ENCODE assay signal across 18 mouse cellular contexts in genomic region chr13:98011931-98012341, GRCm38 (mm10).
DNase-seq lines count a peak whose midpoint lies in the region; ATAC-seq lines count a peak whose summit lies in the region.
"Had no signal": no experiment of that assay in that cellular context is flagged by ENCODE, and none has a peak within 500 bp of the region (broad histone marks: within the 10 kb centered on the region; RNA-seq: fewer than 3 reads in every experiment).

No protein-coding gene starts in this region.

- no peak for ATAC-seq in midbrain, embryonic 11.5 days (ENCODE audit: low FRiP score)
- no peak for ATAC-seq in midbrain, embryonic 14.5 days (ENCODE audit: low FRiP score, low TSS enrichment)
- ATAC-seq in kidney, embryonic 14.5 days (ENCODE audit: low FRiP score, low TSS enrichment) = no peak
- ATAC-seq in lung, embryonic 15.5 days (ENCODE audit: borderline replicate concordance, extremely low read depth, low FRiP score, low TSS enrichment) = no peak; the same call in 1 of the 2 replicates
- ATAC-seq: inflammation-experienced regulatory T-cells, adult 6 months had no signal

- DNase-seq in midbrain, embryonic 11.5 days (ENCODE audit: low spot score, missing footprints) = peak; percentile 12
- no peak for DNase-seq in midbrain, embryonic 14.5 days
- DNase-seq in layer of hippocampus, adult 18-20 months (ENCODE audit: low spot score in 2 of 2) = no peak
- no peak for DNase-seq in neural tube, embryonic 10.5 days (ENCODE audit: extremely low spot score, low spot score)
- DNase-seq in urinary bladder, postnatal 10 days (ENCODE audit: low spot score) = no peak
- DNase-seq: cerebellum, postnatal 10 days; gastrocnemius, postnatal 14 days; heart, postnatal 10 days; thymus, postnatal 25 days had no signal

- H3K9me3 ChIP-seq in midbrain, embryonic 11.5 days (ENCODE audit: control insufficient read depth, low read length) = no peaks in the 10 kb centered on the region
- no peaks in the 10 kb centered on the region for H3K9me3 ChIP-seq in midbrain, embryonic 14.5 days (ENCODE audit: control insufficient read depth, low read length)
- no peaks in the 10 kb centered on the region for H3K9me3 ChIP-seq in kidney, embryonic 14.5 days (ENCODE audit: control insufficient read depth, low read length)
- H3K9me3 ChIP-seq in lung, embryonic 15.5 days = no peaks in the 10 kb centered on the region
- H3K9me3 ChIP-seq: heart, embryonic 10.5 days; hindbrain, embryonic 12.5 days; limb, embryonic 13.5 days; megakaryocyte, embryonic 14.5 days had no signal

- H3K9ac ChIP-seq in midbrain, embryonic 11.5 days (ENCODE audit: low read length) = no peak overlapping the region
- no peak overlapping the region for H3K9ac ChIP-seq in midbrain, embryonic 14.5 days (replicated peaks; ENCODE audit: low read length)
- no peak overlapping the region for H3K9ac ChIP-seq in kidney, embryonic 14.5 days (ENCODE audit: low read depth, low read length)
- no peak overlapping the region for H3K9ac ChIP-seq in lung, embryonic 15.5 days
- H3K9ac ChIP-seq: hindbrain, embryonic 12.5 days; limb, embryonic 13.5 days; liver, embryonic 14.5 days had no signal

- H3K36me3 ChIP-seq in midbrain, embryonic 11.5 days (ENCODE audit: control insufficient read depth, insufficient read depth, low read length) = no peaks in the 10 kb centered on the region
- no peaks in the 10 kb centered on the region for H3K36me3 ChIP-seq in midbrain, embryonic 14.5 days (ENCODE audit: control insufficient read depth, insufficient read depth, low read length)
- no peaks in the 10 kb centered on the region for H3K36me3 ChIP-seq in kidney, embryonic 14.5 days (ENCODE audit: control insufficient read depth, insufficient read depth, low read length)
- no peaks in the 10 kb centered on the region for H3K36me3 ChIP-seq in lung, embryonic 15.5 days
- H3K36me3 ChIP-seq: heart, embryonic 10.5 days; hindbrain, embryonic 12.5 days; limb, embryonic 13.5 days had no signal

- H3K4me1 ChIP-seq in midbrain, embryonic 11.5 days (ENCODE audit: control insufficient read depth, insufficient read depth, low read length) = peaks cover 11% of the 10 kb centered on the region
- peaks cover under 1% of the 10 kb centered on the region; the same call in 1 of the 2 replicates for H3K4me1 ChIP-seq in midbrain, embryonic 14.5 days (ENCODE audit: control insufficient read depth, insufficient read depth, low read length)
- peaks cover 13% of the 10 kb centered on the region for H3K4me1 ChIP-seq in kidney, embryonic 14.5 days (ENCODE audit: control insufficient read depth, insufficient read depth, low read length)
- peaks cover 23% of the 10 kb centered on the region for H3K4me1 ChIP-seq in lung, embryonic 15.5 days

- H3K27ac ChIP-seq in midbrain, embryonic 11.5 days (ENCODE audit: low read depth, low read length) = no peak overlapping the region
- H3K27ac ChIP-seq in midbrain, embryonic 14.5 days (replicated peaks; ENCODE audit: low read depth, low read length) = no peak overlapping the region
- peak overlapping the region; percentile 83 for H3K27ac ChIP-seq in kidney, embryonic 14.5 days (ENCODE audit: low read depth, low read length)
- H3K27ac ChIP-seq in lung, embryonic 15.5 days = peak overlapping the region; percentile 1; the same call in 1 of the 2 replicates
- H3K27ac ChIP-seq: heart, embryonic 10.5 days; hindbrain, embryonic 12.5 days; limb, embryonic 13.5 days; liver, embryonic 14.5 days; stomach, postnatal 0 days had no signal

- 80% methylated on average over 6 of the region's 6 CpGs for WGBS in midbrain, embryonic 11.5 days
- WGBS in midbrain, embryonic 14.5 days = 80% methylated on average over 6 of the region's 6 CpGs
- WGBS in kidney, embryonic 14.5 days = 16% methylated on average over 6 of the region's 6 CpGs
- WGBS in lung, embryonic 15.5 days = 36% methylated on average over 6 of the region's 6 CpGs

- no peaks in the 10 kb centered on the region for H3K27me3 ChIP-seq in midbrain, embryonic 11.5 days (ENCODE audit: control insufficient read depth, insufficient read depth, low read length)
- no peaks in the 10 kb centered on the region for H3K27me3 ChIP-seq in midbrain, embryonic 14.5 days (ENCODE audit: control insufficient read depth, insufficient read depth, low read length)
- no peaks in the 10 kb centered on the region for H3K27me3 ChIP-seq in kidney, embryonic 14.5 days (ENCODE audit: control insufficient read depth, insufficient read depth, low read length)
- H3K27me3 ChIP-seq in lung, embryonic 15.5 days = peaks cover 19% of the 10 kb centered on the region
- H3K27me3 ChIP-seq: limb, embryonic 13.5 days had no signal

- H3K4me2 ChIP-seq in midbrain, embryonic 11.5 days = no peak overlapping the region
- no peak overlapping the region for H3K4me2 ChIP-seq in midbrain, embryonic 14.5 days (ENCODE audit: low read length)
- H3K4me2 ChIP-seq in kidney, embryonic 14.5 days (replicated peaks; ENCODE audit: low read depth, low read length) = no peak overlapping the region; the same call in 1 of the 2 replicates
- no peak overlapping the region for H3K4me2 ChIP-seq in lung, embryonic 15.5 days
- H3K4me2 ChIP-seq: hindbrain, embryonic 12.5 days; limb, embryonic 13.5 days had no signal

- H3K4me3 ChIP-seq in midbrain, embryonic 11.5 days (ENCODE audit: low read depth, low read length) = no peak overlapping the region
- no peak overlapping the region for H3K4me3 ChIP-seq in midbrain, embryonic 14.5 days (replicated peaks; ENCODE audit: low read depth, low read length)
- H3K4me3 ChIP-seq in kidney, embryonic 14.5 days (ENCODE audit: low read length) = no peak overlapping the region
- H3K4me3 ChIP-seq in lung, embryonic 15.5 days = no peak overlapping the region
- H3K4me3 ChIP-seq: heart, embryonic 10.5 days; hindbrain, embryonic 12.5 days; limb, embryonic 13.5 days; megakaryocyte, embryonic 14.5 days had no signal

Comparison
In these comparisons a context has a peak if more than half of its experiments do, and no peak if none do; other contexts are left out.
1. H3K27ac ChIP-seq: peak in kidney, embryonic 14.5 days (single experiment) and lung, embryonic 15.5 days (single experiment); none in midbrain, embryonic 11.5 days (single experiment) and midbrain, embryonic 14.5 days (single experiment).